Mouse (Mus musculus) thymus, adult 2 months (tissue): ENCODE results near the gene Them4.

Experiments
- CTCF ChIP-seq: fragments of 200-500 bp; IDR thresholded peaks from 2 replicates; pipeline ENCODE4 v1.5.1; 2012; ENCODE audit warnings: mild to moderate bottlenecking, control low read depth, low read length, moderate library complexity, borderline replicate concordance; ENCODE audit not compliant: control insufficient read depth, poor library complexity, insufficient read depth; ENCODE audit errors: extremely low read depth
- POLR2A ChIP-seq: fragments of 200-500 bp; IDR thresholded peaks from 2 replicates; pipeline ENCODE4 v1.6.1; 2012; ENCODE audit warnings: mild to moderate bottlenecking, low read length, control low read depth, moderate library complexity; ENCODE audit not compliant: control insufficient read depth, poor library complexity, insufficient read depth; ENCODE audit errors: extremely low read depth

DNA sequence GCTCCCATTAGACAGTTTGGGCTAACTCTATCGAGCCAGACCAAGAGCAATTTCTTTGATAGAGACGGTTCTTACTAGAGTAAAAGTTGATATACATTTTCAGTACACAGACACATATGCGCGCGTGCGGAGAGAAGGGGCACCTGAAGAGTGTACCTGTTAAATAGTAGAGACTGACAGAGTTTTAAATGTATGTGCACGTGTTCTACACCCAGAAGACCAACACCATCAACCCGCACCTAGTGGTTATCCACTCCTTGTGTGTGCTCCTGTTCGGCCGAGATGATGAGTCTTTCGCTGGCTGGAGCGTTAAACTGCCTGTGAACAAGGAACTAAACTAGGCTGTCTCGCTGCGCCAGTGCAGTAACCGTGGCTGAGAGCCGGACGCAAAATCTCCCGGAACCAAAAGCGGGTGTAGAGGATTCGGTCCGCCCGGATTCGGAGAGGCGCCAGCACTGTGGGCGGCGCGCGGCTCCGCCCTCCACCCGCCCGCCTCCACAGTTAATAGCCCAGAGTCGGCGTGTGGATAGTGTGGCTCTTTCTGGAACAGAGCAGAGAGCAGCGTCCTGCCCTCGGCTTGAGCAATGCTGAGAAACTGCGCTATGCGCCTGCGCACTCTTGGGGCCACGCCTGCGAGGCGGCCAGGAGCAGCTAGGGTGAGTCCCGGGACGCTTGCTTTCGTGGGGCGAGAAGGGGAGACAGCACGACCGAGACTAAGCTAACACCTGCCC, at the start of gene Them4:
- TF ChIP-seq CTCF (no peak), POLR2A (peak; percentile 68)
